Mouse (Mus musculus) olfactory bulb, adult 2 months (tissue): ENCODE data around the gene Aurkaip1.

Experiments
- CTCF ChIP-seq: fragments of 200-500 bp; IDR thresholded peaks from 2 replicates; pipeline ENCODE4 v1.5.1; 2012; ENCODE audit warnings: low read depth, mild to moderate bottlenecking, low read length, moderate library complexity; ENCODE audit not compliant: insufficient read depth
- POLR2A ChIP-seq: fragments of 200-500 bp; IDR thresholded peaks from 2 replicates; pipeline ENCODE4 v1.6.1; 2012; ENCODE audit warnings: mild to moderate bottlenecking, low read depth, low read length, moderate library complexity; ENCODE audit not compliant: insufficient read depth

DNA sequence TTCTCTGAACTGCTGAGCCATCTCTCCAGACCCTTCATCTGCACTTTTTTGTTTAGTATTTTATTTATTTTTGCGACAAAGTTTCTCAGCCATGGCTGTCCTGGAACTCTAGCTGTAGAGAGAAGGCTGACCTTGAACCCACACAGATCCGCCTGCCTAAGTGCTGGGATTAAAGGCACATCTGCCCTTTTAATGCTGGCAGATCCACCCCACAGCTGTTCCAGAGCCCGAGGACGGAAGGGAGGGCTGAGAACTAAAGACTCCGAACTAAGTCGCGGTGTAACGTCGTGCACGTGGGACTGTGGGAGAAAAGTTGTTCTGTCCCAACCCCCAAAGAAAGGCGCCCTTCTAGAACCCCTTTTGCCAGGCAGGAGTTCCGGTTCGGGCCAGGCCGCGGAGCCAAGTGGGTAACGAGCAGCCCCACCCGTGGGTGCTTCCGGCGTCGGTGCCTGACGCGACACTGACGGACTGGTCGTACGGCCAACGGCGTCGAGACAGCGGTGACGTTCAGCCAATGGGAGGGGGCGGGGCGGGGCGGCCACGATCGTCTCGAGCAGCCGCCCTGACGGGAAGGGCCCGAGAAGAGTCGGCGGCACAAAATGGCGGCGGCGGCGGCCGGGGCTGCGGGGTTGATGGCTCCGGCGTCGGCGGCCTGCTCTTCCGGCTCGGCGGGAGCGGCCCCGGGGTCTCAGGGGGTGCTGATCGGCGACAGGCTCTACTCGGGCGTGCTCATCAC lies 19.0 kb upstream of the Aurkaip1 start, which contains the start of gene Ccnl2:
- TF ChIP-seq CTCF, result no peak
- TF ChIP-seq POLR2A, result peak; percentile 72
